Mouse (Mus musculus) left cerebral cortex, adult 8-10 months (tissue): Measurements from ENCODE around the gene Dst. TPM values are rescaled to one million over a fixed set of nuclear protein-coding genes. Genes with fewer than 3 reads are reported as not detected.
A peak's percentile ranks its signal among the peaks of the same experiment; 100 is the strongest.

Source experiments
- DNase-seq, 2 experiments: peaks; one replicate each; pipeline ENCODE4 v3.0.0; 2022; ENCODE audit warnings: low spot score in 2 of 2
- total RNA-seq, 4 experiments: library from RNA; stranded (reverse); gene quantifications; 2 replicates each; pipeline ENCODE4 v1.2.4; 2022

Gene Dst
- total RNA-seq, 4 experiments from 2014 or later: 223 to 258 (median 235) TPM

DNA sequence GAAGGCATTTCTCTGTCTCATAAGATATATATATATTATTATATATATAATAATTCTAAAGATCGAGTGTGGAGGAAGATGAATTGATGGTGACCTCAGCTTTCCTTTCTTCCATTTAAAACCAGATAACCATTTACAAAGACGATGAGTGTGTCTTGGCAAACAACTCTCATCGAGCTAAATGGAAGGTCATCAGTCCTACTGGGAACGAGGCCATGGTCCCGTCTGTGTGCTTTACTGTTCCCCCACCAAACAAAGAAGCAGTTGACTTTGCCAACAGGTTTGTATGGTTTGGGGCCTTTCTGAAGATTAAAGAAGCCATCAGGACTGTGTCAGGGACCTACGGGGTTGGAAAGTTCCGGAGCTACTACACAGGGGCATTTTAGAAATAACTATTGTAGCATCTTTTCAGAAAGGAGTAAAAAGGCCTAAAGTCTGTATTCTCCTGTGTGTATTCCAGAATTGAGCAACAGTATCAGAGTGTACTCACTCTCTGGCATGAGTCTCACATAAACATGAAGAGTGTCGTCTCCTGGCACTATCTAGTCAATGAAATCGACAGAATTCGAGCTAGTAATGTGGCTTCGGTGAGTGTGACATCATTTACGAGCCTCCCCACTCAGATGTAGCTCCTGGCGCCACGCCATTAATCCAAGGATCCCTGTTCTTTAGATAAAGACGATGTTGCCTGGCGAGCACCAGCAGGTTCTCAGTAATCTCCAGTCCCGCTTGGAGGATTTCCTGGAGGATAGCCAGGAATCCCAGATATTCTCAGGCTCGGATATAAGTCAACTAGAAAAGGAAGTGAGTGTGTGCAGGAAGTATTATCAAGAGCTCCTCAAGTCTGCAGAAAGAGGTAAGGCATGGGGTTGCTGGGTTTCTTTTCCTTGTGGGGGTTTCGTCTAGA lies 259.4 kb downstream of the Dst start:
- DNase-seq: no peak

DNA sequence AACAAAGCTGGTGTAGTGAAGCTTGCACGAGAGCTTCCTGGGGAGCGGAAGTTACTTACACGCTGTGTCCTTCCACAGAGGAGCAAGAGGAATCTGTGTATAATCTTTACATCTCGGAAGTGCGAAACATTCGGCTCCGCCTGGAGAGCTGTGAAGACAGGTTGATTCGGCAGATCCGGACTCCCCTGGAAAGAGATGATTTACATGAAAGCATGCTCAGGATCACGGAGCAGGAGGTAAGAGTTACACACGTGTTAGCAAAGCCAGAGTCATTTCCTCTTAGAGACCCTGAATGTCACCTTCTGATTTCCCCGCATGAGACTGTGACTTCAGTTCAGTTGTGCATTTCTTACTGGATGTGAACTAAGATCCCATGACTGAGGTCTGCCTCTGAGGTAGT lies 261.1 kb downstream of the Dst start:
- no peak for DNase-seq

DNA sequence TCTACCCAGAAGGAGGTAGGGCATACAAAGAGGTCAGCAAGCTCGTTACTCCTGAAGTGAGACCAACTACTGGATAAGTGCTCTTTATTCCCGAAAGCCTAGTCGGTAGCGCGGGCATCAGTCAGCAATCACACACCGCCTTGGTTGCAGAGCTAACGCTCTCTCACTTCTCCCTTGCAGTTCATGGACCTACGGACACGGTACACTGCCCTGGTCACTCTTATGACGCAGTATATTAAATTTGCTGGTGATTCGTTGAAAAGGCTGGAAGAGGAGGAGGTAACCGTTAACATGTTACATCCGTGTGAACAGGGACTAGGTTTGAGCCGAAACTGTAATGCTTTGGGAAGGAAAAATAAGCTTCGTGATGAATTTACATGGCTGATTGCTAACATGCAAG lies 266.5 kb downstream of the Dst start:
- no peak for DNase-seq

DNA sequence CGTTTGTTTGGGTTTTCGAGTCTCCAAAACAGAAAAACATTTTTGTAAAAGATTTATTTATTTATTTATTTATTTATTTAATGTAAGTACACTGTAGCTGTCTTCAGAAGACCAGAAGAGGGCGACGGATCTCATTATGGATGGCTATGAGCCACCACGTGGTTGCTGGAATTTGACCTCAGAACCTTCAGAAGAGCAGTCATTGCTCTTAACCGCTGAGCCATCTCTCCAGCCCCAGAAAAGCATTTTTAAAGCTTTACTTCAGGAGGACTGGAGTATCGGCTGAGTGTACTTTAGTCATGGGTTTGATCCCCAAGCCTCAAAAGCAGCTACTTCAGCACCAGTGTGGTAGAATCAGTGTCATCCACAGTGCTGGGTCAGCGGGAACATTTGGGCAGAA lies 266.9 kb downstream of the Dst start:
- DNase-seq: no peak

DNA sequence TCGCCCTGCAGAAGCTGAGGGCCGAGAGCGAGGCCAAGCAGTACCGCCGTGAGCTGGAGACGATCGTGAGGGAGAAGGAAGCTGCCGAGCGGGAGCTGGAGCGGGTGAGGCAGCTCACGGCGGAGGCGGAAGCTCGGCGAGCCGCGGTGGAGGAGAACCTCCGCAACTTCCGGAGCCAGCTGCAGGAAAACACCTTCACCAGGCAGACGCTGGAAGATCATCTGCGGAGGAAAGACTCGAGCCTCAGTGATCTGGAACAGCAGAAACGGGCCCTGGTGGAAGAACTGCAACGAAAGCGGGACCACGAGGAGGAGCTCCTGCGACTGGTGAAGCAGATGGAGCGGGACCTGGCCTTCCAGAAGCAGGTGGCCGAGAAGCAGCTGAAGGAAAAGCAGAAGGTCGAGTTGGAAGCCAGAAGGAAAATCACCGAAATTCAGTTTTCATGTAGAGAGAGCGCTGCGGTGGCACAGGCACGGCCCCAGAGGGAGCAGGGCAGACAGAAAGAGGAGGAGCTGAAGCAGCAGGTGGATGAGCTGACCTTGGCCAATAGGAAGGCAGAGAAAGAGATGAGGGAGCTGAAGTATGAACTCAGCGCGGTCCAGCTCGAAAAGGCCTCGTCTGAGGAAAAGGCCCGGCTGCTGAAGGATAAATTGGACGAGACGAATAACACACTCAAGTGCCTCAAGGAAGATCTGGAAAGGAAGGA lies 270.1 kb downstream of the Dst start:
- DNase-seq: no peak

DNA sequence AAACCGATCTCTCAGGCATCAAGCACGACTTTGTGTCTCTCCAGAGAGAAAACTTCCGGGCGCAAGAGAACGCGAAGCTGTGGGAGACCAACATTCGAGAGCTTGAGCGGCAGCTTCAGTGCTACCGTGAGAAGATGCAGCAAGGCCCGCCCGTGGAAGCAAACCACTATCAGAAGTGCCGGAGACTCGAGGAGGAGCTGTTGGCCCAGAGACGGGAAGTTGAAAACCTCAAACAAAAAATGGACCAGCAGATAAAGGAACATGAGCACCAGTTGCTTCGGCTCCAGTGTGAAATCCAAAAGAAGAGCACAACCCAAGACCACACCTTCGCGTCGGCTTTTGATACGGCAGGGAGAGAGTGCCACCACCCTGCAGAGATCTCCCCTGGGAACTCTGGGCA lies 271.7 kb downstream of the Dst start:
- DNase-seq: no peak

DNA sequence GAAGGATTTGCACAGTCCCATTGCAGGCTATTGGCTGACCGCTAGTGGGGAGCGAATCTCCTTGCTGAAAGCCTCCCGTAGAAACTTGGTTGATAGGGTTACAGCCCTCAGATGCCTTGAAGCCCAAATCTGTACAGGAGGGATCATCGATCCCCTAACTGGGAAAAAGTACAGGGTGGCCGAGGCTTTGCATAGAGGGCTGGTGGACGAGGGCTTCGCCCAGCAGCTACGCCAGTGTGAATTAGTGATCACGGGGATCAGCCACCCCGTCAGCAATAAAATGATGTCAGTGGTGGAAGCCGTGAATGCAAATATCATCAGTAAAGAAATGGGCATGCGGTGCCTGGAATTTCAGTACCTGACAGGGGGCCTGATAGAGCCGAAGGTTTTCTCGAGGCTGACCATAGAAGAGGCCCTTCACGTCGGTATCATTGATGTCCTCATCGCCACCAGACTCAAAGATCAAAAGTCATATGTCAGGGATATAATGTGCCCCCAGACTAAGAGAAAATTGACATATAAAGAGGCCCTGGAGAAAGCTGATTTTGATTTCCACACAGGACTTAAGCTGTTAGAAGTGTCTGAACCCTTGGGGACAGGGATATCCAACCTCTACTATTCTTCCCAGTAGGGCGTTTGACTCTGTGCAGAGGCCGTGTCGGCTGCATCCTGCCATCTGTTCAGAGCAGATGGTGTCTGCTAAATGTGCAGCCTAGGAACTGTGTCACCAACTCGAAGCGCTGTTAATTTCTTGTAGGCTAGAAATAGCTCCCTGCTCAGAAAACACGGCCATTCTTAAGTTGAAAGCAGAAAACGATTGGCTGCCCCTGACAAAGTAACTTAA lies 274.6 kb downstream of the Dst start:
- DNase-seq: peak in 1 of 2 experiments; percentile 58

DNA sequence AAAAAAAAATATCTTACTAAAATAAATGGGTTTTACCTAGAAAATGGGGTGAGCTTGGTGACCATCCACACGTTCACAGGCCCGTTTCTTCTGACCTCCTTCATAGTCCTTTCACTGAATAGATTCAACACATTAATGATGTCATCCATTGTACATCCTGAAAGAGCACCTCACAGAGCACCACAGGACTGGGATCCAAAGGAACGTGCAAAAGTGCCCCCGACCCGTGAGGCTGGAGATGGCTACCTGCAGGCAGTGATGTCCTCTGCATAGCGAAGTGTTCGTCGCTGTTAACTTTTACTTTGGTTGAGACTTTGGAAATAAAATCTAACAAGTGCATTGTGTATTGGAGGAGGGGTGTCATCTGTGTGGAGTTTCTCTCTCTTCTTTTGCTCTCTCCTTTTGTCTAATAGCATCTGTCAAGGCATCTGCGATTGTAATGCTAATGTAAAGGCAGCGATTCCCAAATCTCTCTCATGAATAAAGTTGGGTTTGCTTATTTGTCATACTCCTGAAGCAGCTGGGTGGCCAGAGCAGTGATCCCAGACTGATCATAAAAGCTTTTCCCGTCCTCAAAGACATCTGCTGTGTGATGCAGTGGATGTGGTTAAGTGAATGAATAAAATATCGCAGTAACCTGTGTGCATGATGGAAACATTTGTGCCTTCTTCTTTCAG lies 275.4 kb downstream of the Dst start:
- DNase-seq: no peak

DNA sequence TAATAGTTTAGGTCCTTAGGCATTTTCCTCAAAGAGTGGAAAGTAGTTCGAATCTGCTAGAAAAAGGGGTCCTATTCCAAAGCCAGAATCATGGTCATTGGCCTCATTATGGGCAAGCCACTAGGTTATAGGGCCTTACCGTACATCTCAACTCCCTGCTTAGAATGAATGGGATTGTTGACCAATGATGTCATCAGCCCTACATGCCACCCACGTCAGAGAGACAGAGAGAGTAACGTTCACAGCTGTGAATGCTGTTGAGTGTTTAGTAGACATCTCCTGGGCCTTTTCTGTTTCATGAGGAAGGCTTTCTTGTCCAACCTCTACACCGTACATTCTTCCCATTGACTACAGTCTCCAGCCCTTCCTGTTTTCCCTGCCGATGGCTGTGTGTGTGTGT lies 276.2 kb downstream of the Dst start:
- no peak for DNase-seq

DNA sequence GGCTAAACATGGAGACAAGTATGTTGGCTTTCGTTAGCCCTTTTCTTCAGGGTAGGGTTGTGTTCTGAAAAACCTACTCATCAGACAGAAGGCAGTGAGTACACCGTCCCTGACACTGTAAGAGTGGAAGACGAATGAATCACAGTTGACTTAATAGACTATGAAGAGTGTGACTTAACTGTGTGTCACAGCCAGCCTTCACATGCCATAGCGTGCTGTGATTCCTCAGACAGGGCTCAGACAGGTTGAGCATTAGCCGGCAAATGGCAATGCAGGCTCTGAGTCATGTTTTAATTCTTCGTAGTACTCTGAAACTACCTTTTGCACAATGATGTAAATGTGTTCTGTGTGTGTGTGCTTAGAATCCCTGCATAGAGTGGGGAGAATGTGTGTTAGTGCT lies 278.0 kb downstream of the Dst start:
- no peak for DNase-seq

DNA sequence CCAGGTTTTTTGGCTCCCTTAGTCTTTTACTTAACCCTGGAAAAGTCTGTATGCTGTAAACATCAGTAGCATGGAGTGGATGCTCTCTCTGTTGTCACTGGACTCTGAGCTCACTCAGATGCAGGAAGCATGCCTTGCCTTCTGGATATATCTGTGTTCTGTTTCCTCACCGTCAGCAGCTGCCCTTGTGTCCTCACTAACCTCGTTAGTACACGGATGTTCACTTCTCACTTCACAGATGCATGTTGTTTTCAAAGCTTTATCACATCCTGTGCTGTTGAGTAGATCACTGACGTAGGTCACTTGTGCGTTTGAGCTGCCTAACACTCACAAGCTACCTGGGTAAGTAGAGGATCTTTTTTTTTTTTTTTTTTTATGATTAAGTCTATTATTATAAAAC lies 279.5 kb downstream of the Dst start:
- no peak for DNase-seq

DNA sequence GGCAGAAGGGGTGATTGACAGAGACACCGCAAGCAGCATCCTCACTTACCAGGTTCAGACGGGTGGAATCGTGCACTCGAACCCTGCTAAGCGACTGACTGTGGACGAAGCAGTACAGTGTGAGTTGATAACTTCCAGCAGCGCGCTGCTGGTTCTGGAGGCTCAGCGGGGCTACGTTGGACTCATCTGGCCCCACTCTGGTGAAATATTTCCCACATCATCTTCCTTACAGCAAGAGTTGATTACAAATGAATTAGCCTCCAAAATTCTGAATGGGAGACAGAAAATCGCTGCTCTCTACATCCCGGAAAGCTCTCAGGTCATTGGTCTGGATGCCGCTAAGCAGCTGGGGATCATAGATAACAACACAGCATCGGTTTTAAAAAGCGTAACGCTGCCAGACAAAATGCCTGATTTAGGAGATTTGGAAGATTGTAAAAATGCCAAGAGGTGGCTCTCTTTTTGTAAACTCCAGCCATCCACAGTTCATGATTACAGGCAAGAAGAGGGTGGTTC lies 280.8 kb downstream of the Dst start:
- DNase-seq: no peak

DNA sequence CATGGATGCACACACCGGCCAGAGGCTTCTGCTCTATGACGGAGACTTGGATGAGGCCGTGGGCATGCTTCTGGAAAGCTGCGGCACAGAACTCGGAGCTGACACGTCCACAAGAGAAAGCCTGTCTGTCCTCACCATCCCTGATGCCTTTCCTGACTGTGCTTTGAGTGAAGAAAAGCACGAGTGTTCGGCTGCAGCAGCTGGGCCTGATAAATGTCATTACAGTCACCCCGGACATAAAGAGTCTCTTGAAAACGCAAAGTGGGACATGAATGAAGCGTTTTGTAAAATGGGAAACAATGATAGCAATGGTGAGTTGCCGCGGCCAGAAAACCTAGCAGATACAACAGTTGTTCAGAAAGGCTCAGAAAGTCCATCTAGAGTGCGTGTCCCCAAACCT lies 281.3 kb downstream of the Dst start:
- peak in 1 of 2 experiments; percentile 61 for DNase-seq

DNA sequence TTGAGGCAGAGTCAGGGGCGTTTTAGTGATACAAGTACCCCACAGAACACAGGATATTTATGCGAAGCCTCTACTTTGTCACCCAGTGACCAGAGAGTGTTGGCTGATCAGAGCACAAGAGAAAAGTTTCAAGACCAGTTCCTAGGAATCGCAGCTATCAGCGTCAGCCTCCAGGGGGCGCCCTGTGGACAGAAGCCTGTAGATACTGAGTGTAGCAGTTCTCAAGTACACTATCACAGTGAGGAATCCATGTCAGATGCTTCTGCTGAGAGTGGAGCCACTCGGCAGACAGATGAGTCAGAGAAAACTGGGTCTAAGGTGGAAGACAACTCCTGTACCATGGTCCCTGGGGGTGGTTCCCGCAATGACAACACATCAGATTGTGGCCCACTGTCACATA lies 281.9 kb downstream of the Dst start:
- peak in 1 of 2 experiments; percentile 50 for DNase-seq

DNA sequence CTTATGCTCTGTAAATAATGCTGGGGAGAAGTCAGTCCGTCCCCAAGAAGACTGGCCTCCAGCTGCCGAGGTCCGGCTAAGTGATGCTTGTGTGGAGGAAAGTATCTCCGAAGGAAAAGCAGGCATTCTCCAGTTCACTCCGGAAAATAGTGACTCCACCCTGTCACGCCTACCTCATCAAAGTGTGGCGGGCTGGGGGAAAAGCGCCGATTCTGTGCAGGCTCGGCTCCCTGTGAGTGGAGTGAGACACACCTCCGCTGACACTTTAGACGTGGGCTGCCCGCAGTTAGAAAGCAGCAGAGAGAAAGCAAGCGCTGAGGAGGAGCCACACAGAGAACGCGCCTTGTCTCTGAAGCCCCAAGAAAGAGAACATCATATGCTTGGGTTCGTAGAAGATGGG lies 284.1 kb downstream of the Dst start:
- no peak for DNase-seq

DNA sequence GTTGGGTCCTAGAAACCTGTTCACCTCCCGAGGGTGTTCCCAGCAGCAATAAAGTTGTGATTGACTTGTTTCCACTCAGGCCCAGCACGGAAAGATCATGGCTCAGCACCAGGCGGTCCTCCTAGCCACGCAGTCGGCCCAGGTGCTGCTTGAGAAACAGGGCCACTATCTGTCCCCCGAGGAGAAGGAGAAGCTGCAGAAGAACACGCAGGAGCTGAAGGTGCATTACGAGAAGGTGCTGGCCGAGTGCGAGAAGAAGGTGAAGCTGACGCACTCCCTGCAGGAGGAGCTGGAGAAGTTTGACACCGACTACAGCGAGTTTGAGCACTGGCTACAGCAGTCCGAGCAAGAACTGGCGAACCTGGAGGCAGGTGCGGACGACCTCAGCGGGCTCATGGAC lies 292.8 kb downstream of the Dst start:
- DNase-seq: no peak

DNA sequence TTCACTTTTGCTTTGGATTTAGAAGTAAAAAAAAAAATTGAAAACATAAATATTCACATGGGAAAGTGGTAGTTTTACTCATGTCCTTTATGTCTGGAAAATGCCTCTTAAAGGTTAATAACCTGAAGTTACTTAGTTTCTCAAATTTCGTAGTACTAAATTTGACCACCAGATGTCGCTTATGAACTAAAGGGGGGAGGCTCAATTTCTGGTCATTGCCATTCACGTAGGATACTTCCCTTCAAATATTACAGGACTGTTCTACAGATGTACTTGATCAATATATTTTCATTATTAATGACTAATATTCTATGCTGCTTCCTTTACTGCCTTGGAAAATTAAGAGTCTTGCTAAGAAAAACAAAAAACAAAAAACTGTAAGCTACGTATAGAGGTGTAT lies 293.5 kb downstream of the Dst start:
- DNase-seq: no peak

DNA sequence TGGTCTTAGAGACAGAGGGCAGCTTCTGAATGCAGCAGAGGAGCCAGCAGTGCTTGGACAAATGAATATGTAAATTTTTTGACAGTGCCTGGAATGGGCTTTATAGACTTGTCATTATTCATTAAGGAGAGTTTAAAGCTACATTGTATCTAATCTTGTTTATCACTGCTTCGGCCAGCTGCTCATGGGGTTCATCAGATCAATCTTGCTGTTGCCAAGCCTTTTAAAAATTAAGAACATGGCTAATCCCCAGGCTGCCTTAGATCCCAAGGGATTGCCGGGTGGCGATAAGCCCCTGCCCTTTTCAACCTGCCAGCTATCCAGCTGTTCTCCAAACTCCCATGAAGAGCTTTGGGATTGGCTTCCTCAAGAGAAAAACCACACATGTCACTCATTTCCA lies 303.7 kb downstream of the Dst start:
- DNase-seq: no peak

DNA sequence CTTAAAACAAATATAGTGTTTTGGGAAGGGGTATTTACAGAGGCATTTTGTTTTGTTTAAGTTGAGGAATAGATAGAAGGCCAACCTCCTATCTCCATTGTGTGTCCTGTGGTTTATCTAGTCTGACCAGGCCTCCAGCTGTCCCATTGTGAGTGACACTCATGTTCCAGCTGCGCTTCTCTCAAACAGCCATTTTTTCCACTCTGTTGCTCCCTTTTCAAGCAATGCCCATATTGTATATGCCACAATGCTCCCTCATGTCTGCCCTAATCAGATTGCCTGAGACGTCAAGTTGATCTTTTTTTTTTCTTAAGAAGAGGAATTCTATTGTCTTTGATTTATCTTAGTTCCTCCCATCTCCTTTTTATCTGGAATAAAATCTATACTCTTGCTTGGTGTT lies 308.4 kb downstream of the Dst start:
- no peak for DNase-seq

DNA sequence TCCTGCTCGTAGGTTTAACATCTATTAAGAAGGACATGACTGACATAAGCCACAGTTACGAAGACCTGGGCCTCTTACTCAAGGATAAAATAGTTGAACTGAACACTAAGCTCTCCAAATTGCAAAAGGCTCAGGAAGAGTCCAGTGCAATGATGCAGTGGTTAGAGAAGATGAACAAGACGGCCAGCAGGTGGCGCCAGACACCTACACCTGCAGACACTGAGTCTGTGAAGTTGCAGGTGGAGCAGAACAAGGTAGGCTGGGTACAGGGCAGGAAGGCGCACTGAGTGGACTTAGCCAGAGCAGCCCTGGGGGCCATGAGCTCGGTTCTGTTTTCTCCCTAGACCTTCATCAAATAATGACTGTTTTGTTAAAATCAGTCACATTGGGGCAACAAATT lies 310.3 kb downstream of the Dst start:
- peak; percentile 38 to 53 for DNase-seq

DNA sequence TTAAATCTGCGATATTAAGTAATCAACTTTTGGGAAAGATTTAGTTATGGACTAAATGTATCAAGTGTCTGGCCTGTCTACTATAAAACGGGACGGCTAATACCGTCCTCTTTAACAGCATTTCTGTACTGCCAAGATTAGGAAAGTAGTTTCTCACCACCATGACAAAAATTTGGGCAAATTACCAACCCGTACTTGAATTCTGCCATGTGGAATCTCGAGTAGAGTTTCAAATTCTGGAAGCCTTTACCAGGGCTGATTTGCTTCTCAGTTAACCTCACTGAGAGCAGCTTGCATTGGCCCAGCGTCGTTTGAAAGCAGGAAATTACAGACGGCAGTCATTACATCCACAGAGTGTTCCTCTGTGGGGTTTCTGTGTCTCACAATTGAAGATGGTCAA lies 310.8 kb downstream of the Dst start:
- DNase-seq: no peak
